Mouse (Mus musculus): ENCODE results near the gene Dgcr2. TPM values are rescaled to one million over a fixed set of nuclear protein-coding genes. Genes with fewer than 3 reads are reported as not detected.
A peak's percentile ranks its signal among the peaks of the same experiment; 100 is the strongest.

Dgcr2 gene
- polyA plus RNA-seq, 1 experiment from 2014 or later: 68.8 TPM

DNA sequence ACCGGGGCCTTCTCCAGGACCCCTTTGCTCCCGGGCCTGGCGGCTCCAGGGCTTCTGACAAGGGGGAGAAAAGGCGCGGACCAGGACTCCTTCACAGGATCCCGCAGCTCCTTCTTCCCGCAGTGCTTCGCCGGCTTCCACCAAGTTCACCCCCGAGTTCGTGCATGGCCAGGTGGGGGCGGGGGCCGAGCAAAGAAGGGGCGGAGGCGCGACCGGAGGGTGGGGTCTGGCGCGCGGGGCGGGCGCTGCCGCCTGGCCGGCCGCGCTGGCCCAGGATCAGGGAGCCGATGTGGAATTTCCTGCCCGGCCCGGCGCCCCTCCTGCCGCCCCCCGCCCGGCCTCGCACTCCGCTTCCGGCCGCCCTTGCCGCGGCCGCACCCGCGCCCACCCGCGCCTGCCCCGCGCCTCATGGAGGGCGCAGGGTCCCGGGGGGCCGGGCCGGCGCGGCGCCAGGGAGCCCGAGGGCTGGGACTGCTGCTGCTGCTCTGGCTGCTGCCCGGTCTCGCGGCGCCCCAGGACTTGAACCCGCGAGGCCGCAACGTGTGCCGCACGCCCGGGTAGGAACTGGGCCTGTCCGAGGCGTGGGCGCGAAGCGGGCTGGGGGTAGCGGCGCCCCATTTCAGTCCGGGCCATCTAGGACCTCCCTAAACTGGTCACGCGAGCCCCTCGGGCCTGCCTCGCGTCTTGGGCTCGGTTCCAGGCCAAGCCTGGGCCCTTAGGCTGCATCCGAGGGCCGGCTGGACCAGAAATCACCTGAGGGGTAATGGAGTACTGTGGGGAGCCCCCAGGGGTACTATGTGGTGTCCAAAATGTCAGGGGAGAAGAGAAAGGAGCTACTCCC lies 101.2 kb downstream of the Dgcr2 start, which contains the start of gene Scarf2:
Gene Scarf2, plus strand, starts transcription at position 312 of the 841 bp plus-strand sequence.
- Histone ChIP-seq H3K9me3 (replicated peaks; ENCODE audit: control insufficient read depth, low read length) (no peaks in the 10 kb centered on the region), H3K27me3 (ENCODE audit: control insufficient read depth, insufficient read depth, low read length) (peaks cover 24% of the 10 kb centered on the region), H3K36me3 (replicated peaks; ENCODE audit: control insufficient read depth, insufficient read depth, low read depth, low read length) (no peaks in the 10 kb centered on the region; the same call in 1 of the 2 replicates), H3K4me1 (ENCODE audit: control insufficient read depth, insufficient read depth, low read length) (peaks cover 6% of the 10 kb centered on the region), H3K9ac (replicated peaks; ENCODE audit: low read length) (peak within 1 kb of the TSS; percentile 94), H3K4me2 (ENCODE audit: low read depth, low read length) (peak within 1 kb of the TSS; percentile 87), H3K27ac (replicated peaks; ENCODE audit: low read depth, low read length) (peak within 1 kb of the TSS; percentile 94), H3K4me3 (ENCODE audit: low read depth, low read length) (peak within 1 kb of the TSS; percentile 79)
- under 1% methylated on average over 56 of the region's 81 CpGs for WGBS
- DNase-seq (ENCODE audit: low spot score): peak; percentile 79
- peak; percentile 37 for ATAC-seq (replicated peaks; ENCODE audit: insufficient number of reproducible peaks, low FRiP score, low TSS enrichment, low read depth)

DNA sequence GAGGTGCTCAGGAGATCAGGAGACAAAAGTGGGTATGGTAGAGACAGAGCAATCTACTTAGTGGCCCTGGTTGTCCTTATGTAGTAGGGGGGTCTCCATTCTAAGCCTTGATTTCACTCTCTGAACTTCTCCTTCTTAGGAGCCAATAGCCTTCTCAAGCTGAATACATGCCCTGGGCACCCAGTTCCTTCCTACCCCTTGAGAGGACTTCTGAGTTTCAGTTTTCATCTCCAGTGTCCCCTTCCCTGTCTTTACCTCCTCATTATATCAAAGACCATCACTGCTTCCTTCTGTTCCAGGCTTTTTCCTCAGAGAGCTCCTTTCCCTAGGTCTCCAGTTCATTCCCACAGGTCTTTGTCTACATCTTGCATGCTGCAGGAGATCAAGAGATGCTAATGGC lies 101.8 kb downstream of the Dgcr2 start:
- DNase-seq (ENCODE audit: low spot score) (no peak), ATAC-seq (replicated peaks; ENCODE audit: insufficient number of reproducible peaks, low FRiP score, low TSS enrichment, low read depth) (no peak)
- H3K9me3 ChIP-seq (replicated peaks; ENCODE audit: control insufficient read depth, low read length): no peaks in the 10 kb centered on the region
- peak overlapping the region; percentile 79 for H3K4me3 ChIP-seq (ENCODE audit: low read depth, low read length)
- peak overlapping the region; percentile 87 for H3K4me2 ChIP-seq (ENCODE audit: low read depth, low read length)
- peak overlapping the region; percentile 94 for H3K27ac ChIP-seq (replicated peaks; ENCODE audit: low read depth, low read length)
- H3K27me3 ChIP-seq (ENCODE audit: control insufficient read depth, insufficient read depth, low read length): peaks cover 17% of the 10 kb centered on the region
- H3K4me1 ChIP-seq (ENCODE audit: control insufficient read depth, insufficient read depth, low read length): no peaks in the 10 kb centered on the region; the same call in 1 of the 2 replicates
- H3K9ac ChIP-seq (replicated peaks; ENCODE audit: low read length): peak overlapping the region; percentile 94
- no peaks in the 10 kb centered on the region; the same call in 1 of the 2 replicates for H3K36me3 ChIP-seq (replicated peaks; ENCODE audit: control insufficient read depth, insufficient read depth, low read depth, low read length)

DNA sequence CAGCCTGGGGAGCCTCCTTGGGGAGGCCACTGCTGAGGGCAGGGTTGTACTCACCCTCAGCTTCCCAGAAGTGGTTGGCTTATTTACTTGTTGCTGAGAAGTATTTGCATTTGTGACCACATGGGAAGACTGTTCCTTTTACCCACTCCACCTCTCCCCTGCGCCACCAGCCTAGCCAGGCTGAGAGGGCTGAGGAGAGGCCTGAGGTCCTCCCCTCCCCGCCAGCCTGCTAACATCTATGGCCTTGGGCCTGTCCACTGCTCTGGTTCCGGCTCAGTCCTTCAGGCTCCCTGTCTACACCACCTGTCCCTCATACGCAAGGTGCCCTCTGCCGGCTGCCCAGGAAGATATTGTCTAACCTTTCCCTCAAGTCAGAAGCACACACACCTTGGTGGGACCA lies 102.7 kb downstream of the Dgcr2 start:
- DNase-seq (ENCODE audit: low spot score) (no peak), ATAC-seq (replicated peaks; ENCODE audit: insufficient number of reproducible peaks, low FRiP score, low TSS enrichment, low read depth) (no peak)
- H3K27me3 ChIP-seq (ENCODE audit: control insufficient read depth, insufficient read depth, low read length): peaks cover 14% of the 10 kb centered on the region
- H3K9me3 ChIP-seq (replicated peaks; ENCODE audit: control insufficient read depth, low read length): no peaks in the 10 kb centered on the region
- 67% methylated on average over 5 of the region's 5 CpGs for WGBS
- H3K4me2 ChIP-seq (ENCODE audit: low read depth, low read length): no peak overlapping the region
- H3K36me3 ChIP-seq (replicated peaks; ENCODE audit: control insufficient read depth, insufficient read depth, low read depth, low read length): no peaks in the 10 kb centered on the region; the same call in 1 of the 2 replicates
- H3K4me1 ChIP-seq (ENCODE audit: control insufficient read depth, insufficient read depth, low read length): no peaks in the 10 kb centered on the region; the same call in 1 of the 2 replicates
- no peak overlapping the region for H3K27ac ChIP-seq (replicated peaks; ENCODE audit: low read depth, low read length)
- no peak overlapping the region for H3K4me3 ChIP-seq (ENCODE audit: low read depth, low read length)
- no peak overlapping the region for H3K9ac ChIP-seq (replicated peaks; ENCODE audit: low read length)

GRCm38 (mm10) chr16:17794047-17794446 lies 104.3 kb downstream of the Dgcr2 start:
- Histone ChIP-seq H3K36me3 (replicated peaks; ENCODE audit: control insufficient read depth, insufficient read depth, low read depth, low read length) (no peaks in the 10 kb centered on the region; the same call in none of the 2 replicates), H3K4me1 (ENCODE audit: control insufficient read depth, insufficient read depth, low read length) (no peaks in the 10 kb centered on the region; the same call in 1 of the 2 replicates), H3K9ac (replicated peaks; ENCODE audit: low read length) (no peak overlapping the region), H3K4me3 (ENCODE audit: low read depth, low read length) (no peak overlapping the region), H3K9me3 (replicated peaks; ENCODE audit: control insufficient read depth, low read length) (no peaks in the 10 kb centered on the region), H3K4me2 (ENCODE audit: low read depth, low read length) (no peak overlapping the region), H3K27ac (replicated peaks; ENCODE audit: low read depth, low read length) (no peak overlapping the region), H3K27me3 (ENCODE audit: control insufficient read depth, insufficient read depth, low read length) (peaks cover 7% of the 10 kb centered on the region)
- DNase-seq (ENCODE audit: low spot score): no peak
- ATAC-seq (replicated peaks; ENCODE audit: insufficient number of reproducible peaks, low FRiP score, low TSS enrichment, low read depth): no peak
- WGBS: 85% methylated on average over 4 of the region's 4 CpGs

DNA sequence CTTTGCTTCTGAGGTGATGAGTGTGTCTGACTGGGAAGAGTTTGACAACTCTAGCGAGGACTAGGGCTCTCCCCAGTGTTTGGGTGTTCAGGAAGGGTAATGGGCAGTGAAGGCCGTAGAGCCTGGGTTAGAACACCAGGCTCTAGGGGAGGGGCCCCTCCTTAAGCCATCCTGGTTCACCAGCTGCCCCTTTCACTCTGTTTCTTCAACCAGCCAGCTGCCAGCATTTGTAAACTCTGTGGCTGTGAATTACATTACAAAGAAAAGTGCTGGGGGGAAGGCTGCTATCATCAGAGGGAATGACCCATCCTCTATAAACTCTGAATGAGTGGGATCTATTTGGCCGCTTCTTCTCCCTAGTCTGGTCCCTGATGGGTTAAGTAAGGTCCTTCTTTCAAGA lies 105.6 kb downstream of the Dgcr2 start:
- ATAC-seq (replicated peaks; ENCODE audit: insufficient number of reproducible peaks, low FRiP score, low TSS enrichment, low read depth): no peak
- Histone ChIP-seq H3K4me1 (ENCODE audit: control insufficient read depth, insufficient read depth, low read length) (no peaks in the 10 kb centered on the region; the same call in 1 of the 2 replicates), H3K4me3 (ENCODE audit: low read depth, low read length) (no peak overlapping the region), H3K27me3 (ENCODE audit: control insufficient read depth, insufficient read depth, low read length) (peaks cover 4% of the 10 kb centered on the region), H3K9me3 (replicated peaks; ENCODE audit: control insufficient read depth, low read length) (no peaks in the 10 kb centered on the region), H3K4me2 (ENCODE audit: low read depth, low read length) (no peak overlapping the region), H3K27ac (replicated peaks; ENCODE audit: low read depth, low read length) (no peak overlapping the region), H3K9ac (replicated peaks; ENCODE audit: low read length) (no peak overlapping the region), H3K36me3 (replicated peaks; ENCODE audit: control insufficient read depth, insufficient read depth, low read depth, low read length) (no peaks in the 10 kb centered on the region; the same call in none of the 2 replicates)
- DNase-seq (ENCODE audit: low spot score): no peak
- 79% methylated on average over 3 of the region's 3 CpGs for WGBS

Other genes with a start within 250 kb of the Dgcr2 start
- 32.8 and 33.6 TPM in 2 replicates for gene Med15, start 165.7 kb downstream of the Dgcr2 start, polyA plus RNA-seq (2014; fragmentation: Nextera tagmentation; extraction: Ambion mirVana)
- 48.0 and 58.1 TPM in 2 replicates for gene Klhl22, start 138.9 kb downstream of the Dgcr2 start, polyA plus RNA-seq (2014; fragmentation: Nextera tagmentation; extraction: Ambion mirVana)
- gene Scarf2, start 101.3 kb downstream of the Dgcr2 start, polyA plus RNA-seq (2014; fragmentation: Nextera tagmentation; extraction: Ambion mirVana): 13.5 and 15.3 TPM in 2 replicates
- gene B830017H08Rik, start 65.4 kb downstream of the Dgcr2 start, polyA plus RNA-seq (2014; fragmentation: Nextera tagmentation; extraction: Ambion mirVana): not detected in 2 replicates
- gene Car15, start 60.2 kb downstream of the Dgcr2 start, polyA plus RNA-seq (2014; fragmentation: Nextera tagmentation; extraction: Ambion mirVana): 1.7 and 2.0 TPM in 2 replicates
- 0.14 and 0.20 TPM in 2 replicates for gene Gm20518, start 6.9 kb downstream of the Dgcr2 start, polyA plus RNA-seq (2014; fragmentation: Nextera tagmentation; extraction: Ambion mirVana)
- gene Tssk1, start 4.3 kb downstream of the Dgcr2 start, polyA plus RNA-seq (2014; fragmentation: Nextera tagmentation; extraction: Ambion mirVana): not detected in 2 replicates
- gene Tssk2, start 75 bp upstream of the Dgcr2 start, polyA plus RNA-seq (2014; fragmentation: Nextera tagmentation; extraction: Ambion mirVana): not detected in 2 replicates
- gene Ess2, start 12.8 kb upstream of the Dgcr2 start, polyA plus RNA-seq (2014; fragmentation: Nextera tagmentation; extraction: Ambion mirVana): 38.4 and 40.3 TPM in 2 replicates
- gene Gsc2, start 16.5 kb upstream of the Dgcr2 start, polyA plus RNA-seq (2014; fragmentation: Nextera tagmentation; extraction: Ambion mirVana): 0.24 TPM in 1 of 2 replicates, not detected in the other
- gene Slc25a1, start 29.7 kb upstream of the Dgcr2 start, polyA plus RNA-seq (2014; fragmentation: Nextera tagmentation; extraction: Ambion mirVana): 66.2 and 69.5 TPM in 2 replicates
- gene Vpreb2, start 81.9 kb upstream of the Dgcr2 start, polyA plus RNA-seq (2014; fragmentation: Nextera tagmentation; extraction: Ambion mirVana): not detected in 2 replicates
- 118 and 130 TPM in 2 replicates for gene Dgcr6, start 154.3 kb upstream of the Dgcr2 start, polyA plus RNA-seq (2014; fragmentation: Nextera tagmentation; extraction: Ambion mirVana)
- gene Prodh, start 191.6 kb upstream of the Dgcr2 start, polyA plus RNA-seq (2014; fragmentation: Nextera tagmentation; extraction: Ambion mirVana): 10.4 and 11.0 TPM in 2 replicates
- gene Rtn4r, start 229.1 kb upstream of the Dgcr2 start, polyA plus RNA-seq (2014; fragmentation: Nextera tagmentation; extraction: Ambion mirVana): 1.1 and 1.7 TPM in 2 replicates